Mouse (Mus musculus) heart, postnatal 4 days (tissue): ENCODE measurements around the gene Hist1h2bn. TPM values are rescaled to one million over a fixed set of nuclear protein-coding genes. Genes with fewer than 3 reads are reported as not detected.
"Not testable (repeated sequence)": the region's sequence is repeated elsewhere in the genome, so short reads cannot be mapped to it uniquely, and the experiment has no call there.

Experiments used
- DNase-seq: peaks from one replicate; pipeline ENCODE4 v3.0.0; 2021
- total RNA-seq, 2 experiments: library from RNA; stranded (reverse); gene quantifications; 2 replicates each; pipeline ENCODE4 v1.2.3; 2021

Hist1h2bn gene
- 100 to 1,000 TPM; 295 to 300 TPM for total RNA-seq

- DNase-seq: peak; percentile 62
Measured at GRCm38 (mm10) chr13:21753524-21754285, at the start of gene Hist1h2bn, which contains the start of gene Hist1h2ak. Gene Hist1h2bn (plus strand): TSS chr13:21754123. Gene Hist1h2ak (minus strand): TSS chr13:21753827.

GRCm38 (mm10) chr13:21706669-21707068 is 47.3 kb upstream of the Hist1h2bn start:
- DNase-seq: no peak

- DNase-seq: peak; percentile 92
Measured at GRCm38 (mm10) chr13:21710031-21710711, 43.8 kb upstream of the Hist1h2bn start.

DNA sequence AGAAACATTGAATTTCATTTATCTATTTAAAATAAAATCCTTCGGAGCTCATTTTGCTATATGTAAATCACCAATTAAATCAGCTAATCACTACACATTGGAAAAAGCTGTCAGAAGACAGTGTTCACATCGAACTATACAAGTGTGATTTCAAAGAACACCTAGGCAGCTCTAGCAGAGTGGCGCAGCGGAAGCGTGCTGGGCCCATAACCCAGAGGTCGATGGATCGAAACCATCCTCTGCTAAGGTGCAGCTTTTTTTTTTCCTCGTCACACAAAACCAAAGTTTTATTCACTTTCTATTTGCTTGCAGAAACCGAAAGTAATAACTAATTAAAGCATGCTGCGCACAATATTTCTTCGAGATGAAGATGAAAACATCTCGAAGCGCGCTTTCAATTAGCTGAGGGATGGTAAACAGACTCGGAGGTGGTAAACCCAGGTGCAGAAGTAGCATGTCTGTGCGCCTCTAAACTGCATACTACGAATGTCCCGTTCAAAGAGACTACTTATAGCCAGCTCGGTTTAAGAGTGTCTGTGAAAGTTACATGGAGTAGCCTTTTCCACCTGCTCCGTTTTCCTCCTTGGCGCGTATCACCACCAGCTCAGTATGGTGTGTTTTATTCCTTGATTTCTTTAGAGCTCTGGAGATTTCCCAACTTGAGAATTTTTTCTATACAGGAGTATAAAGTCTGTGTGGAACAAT is 43.0 kb upstream of the Hist1h2bn start:
- peak; percentile 84 for DNase-seq

GRCm38 (mm10) chr13:21711698-21712097 is 42.2 kb upstream of the Hist1h2bn start:
- DNase-seq: no peak

GRCm38 (mm10) chr13:21714725-21715124 is 39.2 kb upstream of the Hist1h2bn start:
- peak; percentile 71 for DNase-seq

DNA sequence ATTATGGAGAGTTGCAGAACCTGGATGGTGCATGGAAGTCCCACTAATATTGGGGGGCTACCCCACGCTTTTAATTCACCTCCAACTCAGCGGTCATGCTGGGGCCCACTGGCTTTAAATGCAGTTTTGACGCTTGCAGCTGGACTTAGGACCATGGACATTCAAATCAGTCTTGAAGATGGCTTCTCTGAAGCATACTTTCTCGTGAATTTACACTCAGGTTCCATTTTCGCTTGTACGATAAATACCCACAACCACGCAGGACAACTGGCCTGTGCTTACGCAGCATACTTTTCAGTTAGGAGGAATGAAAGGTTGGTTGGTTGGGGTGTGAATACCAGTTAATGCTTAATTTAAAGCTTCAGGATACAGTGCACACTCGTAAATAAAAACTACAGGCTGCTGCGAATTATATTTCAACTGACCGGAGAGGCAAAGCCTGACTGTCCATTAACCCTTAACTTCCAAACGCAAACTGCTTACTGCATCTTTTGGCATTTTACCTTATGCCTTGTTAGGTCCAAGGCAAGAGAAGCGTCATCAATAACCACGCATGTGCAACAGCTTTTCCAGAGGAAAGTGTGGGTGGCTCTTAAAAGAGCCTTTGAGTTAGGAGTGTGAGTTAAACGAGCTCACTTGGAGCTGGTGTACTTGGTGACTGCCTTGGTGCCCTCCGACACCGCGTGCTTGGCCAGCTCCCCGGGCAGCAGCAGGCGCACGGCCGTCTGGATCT is 38.6 kb upstream of the Hist1h2bn start:
- no peak for DNase-seq

DNA sequence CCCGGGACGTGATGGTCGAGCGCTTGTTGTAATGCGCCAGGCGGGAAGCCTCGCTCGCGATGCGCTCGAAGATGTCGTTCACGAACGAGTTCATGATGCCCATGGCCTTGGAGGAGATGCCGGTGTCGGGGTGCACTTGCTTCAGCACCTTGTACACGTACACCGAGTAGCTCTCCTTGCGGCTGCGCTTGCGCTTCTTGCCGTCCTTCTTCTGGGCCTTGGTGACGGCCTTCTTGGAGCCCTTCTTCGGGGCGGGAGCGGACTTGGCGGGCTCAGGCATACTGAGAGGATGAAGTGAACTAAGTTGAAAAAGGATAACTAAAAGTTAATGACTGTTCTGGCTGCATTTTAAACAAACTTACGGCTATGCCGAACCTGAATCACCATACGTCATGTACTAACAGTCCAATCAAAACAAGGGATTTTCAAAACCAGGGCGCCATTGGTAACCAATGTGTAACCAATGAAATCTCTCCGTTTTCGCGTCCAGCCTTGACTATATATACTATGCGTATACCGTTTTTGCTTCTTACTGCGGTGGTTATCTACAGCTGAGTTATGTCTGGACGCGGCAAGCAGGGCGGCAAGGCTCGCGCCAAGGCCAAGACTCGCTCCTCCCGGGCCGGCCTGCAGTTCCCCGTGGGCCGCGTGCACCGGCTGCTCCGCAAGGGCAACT is 37.9 kb upstream of the Hist1h2bn start, which contains the start of the genes Hist1h2bl and Hist1h2ai:
Gene Hist1h2bl, minus strand, starts transcription at position 280 of the 676 bp plus-strand sequence.
Gene Hist1h2ai, plus strand, starts transcription at position 559 of the 676 bp plus-strand sequence.
- peak; percentile 74 for DNase-seq

DNA sequence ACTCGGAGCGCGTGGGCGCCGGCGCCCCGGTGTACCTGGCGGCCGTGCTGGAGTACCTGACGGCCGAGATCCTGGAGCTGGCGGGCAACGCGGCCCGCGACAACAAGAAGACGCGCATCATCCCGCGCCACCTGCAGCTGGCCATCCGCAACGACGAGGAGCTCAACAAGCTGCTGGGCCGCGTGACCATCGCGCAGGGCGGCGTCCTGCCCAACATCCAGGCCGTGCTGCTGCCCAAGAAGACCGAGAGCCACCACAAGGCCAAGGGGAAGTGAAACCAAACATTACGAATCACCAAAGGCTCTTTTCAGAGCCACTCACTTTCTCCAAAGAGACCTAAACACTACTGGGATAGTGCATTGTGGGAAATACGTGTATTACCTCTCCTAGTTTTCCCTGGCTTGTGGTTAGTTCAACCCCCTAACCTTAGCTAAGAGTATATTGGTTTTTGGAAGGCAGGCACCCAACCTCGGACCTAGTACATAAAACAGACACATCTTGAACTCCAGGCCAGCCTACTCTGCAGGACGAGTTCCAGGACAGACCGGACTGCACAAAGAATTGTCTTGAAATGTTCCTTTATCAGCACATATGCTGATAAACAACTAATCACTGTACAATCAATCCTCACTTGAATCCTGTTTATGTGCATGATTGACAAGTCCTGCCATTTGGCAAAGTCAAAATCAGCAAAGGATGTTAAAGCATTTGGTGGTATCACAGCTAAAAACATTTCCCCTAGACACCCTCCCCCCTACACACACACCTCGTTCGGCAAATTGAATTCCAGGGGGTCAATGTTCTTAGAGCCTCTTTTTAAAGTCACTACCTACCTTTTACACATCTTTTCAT is 37.2 kb upstream of the Hist1h2bn start:
- DNase-seq: peak; percentile 12

- peak; percentile 84 for DNase-seq
Measured at GRCm38 (mm10) chr13:21717397-21718357, 36.2 kb upstream of the Hist1h2bn start, which contains the start of gene Hist1h3h. Gene Hist1h3h (plus strand): TSS chr13:21717659.

DNA sequence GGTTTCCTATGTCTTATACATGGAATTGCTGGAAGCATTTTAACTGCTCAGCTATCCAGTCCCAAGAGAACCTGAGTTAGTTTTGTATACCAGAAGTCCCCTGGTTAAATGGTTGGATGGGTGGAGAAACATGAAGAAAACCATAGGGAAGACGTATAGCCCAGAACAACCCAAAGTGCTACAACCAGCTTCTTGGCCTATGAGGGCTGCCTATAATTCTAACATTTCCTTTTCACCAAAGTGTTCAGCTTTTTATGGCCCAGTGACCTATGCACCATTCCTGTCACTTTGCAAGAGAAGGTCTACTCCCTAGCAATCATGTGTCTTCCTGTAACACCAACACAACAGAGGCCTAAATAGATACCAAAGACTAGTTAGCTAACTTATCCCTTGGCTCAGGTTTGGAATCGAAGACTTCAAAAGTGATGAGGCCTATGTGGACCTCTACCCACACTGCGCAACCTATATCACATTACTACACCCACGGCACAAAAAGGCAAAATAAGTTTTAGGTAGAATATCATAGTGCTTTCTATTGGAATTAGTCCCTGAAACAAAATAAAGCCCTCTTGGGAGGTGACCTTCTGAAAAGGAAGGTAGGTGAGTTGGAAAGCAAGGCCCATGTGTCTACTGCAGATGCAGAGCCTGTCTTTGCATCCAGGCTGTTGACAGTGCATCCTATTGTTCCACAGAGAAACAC is 35.4 kb upstream of the Hist1h2bn start:
- DNase-seq: no peak

GRCm38 (mm10) chr13:21721107-21721756 is 32.7 kb upstream of the Hist1h2bn start:
- not testable (repeated sequence) for DNase-seq

- peak; percentile 53 for DNase-seq
Measured at GRCm38 (mm10) chr13:21721757-21722372, 32.1 kb upstream of the Hist1h2bn start, which contains the start of gene Hist1h2bm. Gene Hist1h2bm (plus strand): TSS chr13:21722044.

GRCm38 (mm10) chr13:21722373-21722925 is 31.5 kb upstream of the Hist1h2bn start:
- no peak for DNase-seq

DNA sequence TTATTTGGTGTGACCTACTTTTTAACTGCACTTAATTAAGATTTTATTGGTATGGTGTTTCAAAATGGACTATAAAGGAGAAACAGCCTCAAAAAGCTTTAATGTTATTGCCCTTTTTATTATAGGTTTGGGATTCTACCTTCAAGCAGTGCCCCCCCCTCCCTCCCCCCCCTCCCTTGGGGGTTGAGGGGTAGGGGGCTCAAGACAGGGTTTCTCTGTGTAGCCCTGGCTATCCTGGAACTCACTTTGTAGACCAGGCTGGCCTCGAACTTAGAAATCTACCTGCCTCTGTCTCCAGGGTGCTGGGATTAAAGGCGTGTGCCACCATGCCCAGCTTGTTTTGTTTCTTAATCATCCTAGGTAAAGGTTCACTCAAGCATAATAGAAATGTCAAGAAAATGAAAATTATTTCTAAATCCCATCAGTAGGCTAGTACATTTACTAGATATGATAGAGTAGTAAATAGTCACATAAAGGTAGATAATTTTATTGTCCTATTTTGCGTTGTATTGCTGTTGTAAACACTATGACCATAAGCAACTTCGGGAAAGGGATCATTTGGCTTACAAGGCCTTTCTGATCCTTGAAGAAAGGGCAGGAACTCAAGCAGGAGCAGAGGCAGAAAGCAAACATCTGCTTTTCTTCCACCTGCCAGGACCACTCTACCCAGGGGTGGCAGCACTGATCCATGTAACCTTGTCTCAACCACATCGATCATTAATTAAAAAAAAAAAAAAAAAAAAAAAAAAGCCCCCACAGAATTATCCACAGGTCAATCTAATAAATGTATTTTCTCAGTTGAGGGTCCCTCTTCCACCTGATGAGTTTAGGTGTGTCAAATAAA is 30.7 kb upstream of the Hist1h2bn start:
- DNase-seq: no peak

- DNase-seq: no peak
Measured at GRCm38 (mm10) chr13:21727948-21728572, 25.9 kb upstream of the Hist1h2bn start.
